Mouse (Mus musculus): ENCODE measurements around the gene Mmrn2. TPM values are rescaled to one million over a fixed set of nuclear protein-coding genes. Genes with fewer than 3 reads are reported as not detected.

Gene Mmrn2
- total and polyA plus RNA-seq, 3 experiments = 0.03 to 0.08 TPM; not detected in 1

DNA sequence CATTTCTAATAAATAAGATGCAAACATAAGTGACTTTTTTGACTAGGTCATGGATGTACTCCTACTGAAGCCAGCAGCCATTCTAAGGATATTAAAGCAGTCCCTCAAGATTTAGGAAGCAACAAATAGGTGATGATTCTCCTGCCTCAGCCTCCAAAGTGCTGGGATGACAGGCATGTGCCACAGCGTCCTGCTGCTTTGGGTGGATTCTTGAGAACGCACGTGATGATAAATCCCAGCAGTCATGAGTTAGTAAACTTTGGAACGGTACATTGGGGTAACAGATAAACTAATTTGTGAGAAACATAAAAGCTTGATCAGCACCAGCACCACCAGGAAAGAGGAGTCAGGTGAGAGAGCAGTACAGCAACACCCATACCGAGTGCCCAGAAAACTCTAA, 75.2 kb downstream of the Mmrn2 start:
- Histone ChIP-seq H3K27ac (ENCODE audit: control insufficient read depth, low read depth, low read length) (no peak overlapping the region), H3K4me1 (ENCODE audit: control insufficient read depth in 1 of 2, insufficient read depth in 2 of 2, low read length in 2 of 2) (no peaks in the 10 kb centered on the region), H3K36me3 (ENCODE audit: control insufficient read depth in 1 of 2, insufficient read depth in 2 of 2, low read length in 2 of 2) (no peaks in the 10 kb centered on the region; a peak in 1 of 4 replicates), H3K79me2 (ENCODE audit: control insufficient read depth, insufficient read depth, low read length, poor library complexity) (no peaks in the 10 kb centered on the region), H3K27me3 (ENCODE audit: control insufficient read depth in 1 of 2, insufficient read depth in 2 of 2, low read length in 2 of 2) (peaks cover 1 to 2% of the 10 kb centered on the region in 2 experiments; a peak in 2 of 4 replicates), H3K4me3 (ENCODE audit: control insufficient read depth in 1 of 2, insufficient read depth in 1 of 2, low read depth in 2 of 2, low read length in 2 of 2) (no peak overlapping the region), H3K9me3 (replicated peaks; ENCODE audit: insufficient read depth, low read length) (no peaks in the 10 kb centered on the region), H3K9ac (ENCODE audit: control insufficient read depth, low read depth, low read length, poor library complexity, severe bottlenecking) (no peak overlapping the region)
- no peak for DNase-seq (ENCODE audit: low read depth, low spot score)
- TF ChIP-seq USF1 (IDR thresholded peaks at IDR 0.05; ENCODE audit: low read depth, low read length) (no peak), POLR2AphosphoS5 (IDR thresholded peaks at IDR 0.05; ENCODE audit: borderline replicate concordance, low read depth, low read length) (no peak), TBP (IDR thresholded peaks at IDR 0.05; ENCODE audit: low read depth, low read length) (no peak), USF2 (IDR thresholded peaks at IDR 0.05; ENCODE audit: borderline replicate concordance in 1 of 2, insufficient read depth in 1 of 2, low read depth in 1 of 2, low read length in 2 of 2) (no peak), MXI1 (IDR thresholded peaks at IDR 0.05; ENCODE audit: low read depth, low read length) (no peak), MEF2A (IDR thresholded peaks at IDR 0.05; ENCODE audit: extremely low read depth, insufficient replicate concordance, low read depth, low read length, poor library complexity, severe bottlenecking) (no peak)

DNA sequence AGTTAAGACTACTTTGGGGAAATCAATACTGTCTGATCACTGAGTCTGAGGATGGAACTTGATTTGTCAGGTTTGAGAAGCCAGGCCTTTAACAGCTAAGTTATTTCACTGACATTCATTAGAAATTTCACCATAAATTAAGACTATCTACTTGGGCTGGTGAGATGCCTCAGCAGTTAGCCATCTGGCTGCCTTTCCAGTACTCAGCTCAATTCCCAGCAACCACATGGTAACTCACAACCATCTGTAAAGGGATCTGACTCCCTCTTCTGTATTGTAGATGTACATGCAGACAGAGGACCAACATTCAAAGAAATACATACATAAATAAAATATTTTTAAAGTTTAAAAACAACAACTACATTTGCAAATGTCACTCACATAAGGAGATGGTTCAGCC, 76.6 kb downstream of the Mmrn2 start:
- H3K9ac ChIP-seq (ENCODE audit: control insufficient read depth, low read depth, low read length, poor library complexity, severe bottlenecking) = no peak overlapping the region

DNA sequence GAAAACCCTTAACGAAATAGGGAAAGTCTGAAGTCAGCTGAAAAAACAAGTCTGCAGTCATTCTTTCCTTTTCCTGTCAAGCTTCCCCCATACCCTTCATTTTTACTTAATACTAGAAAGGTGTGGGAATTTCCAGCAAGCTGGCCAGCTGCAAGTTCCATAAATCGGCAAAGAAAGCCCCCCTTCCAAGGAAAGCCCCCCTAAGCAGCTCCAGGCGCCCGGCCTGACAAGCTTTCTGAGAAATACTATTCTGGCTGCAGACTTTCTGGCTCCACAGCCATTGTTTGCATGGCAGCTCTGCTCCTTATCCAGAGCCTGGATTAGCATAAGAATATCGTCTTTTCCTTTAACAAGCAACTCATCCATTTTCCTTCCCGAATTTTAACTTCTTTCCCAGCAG, 78.4 kb downstream of the Mmrn2 start:
- Histone ChIP-seq H3K27ac (ENCODE audit: control insufficient read depth, low read depth, low read length) (no peak overlapping the region), H3K9me3 (replicated peaks; ENCODE audit: insufficient read depth, low read length) (no peaks in the 10 kb centered on the region), H3K27me3 (ENCODE audit: control insufficient read depth in 1 of 2, insufficient read depth in 2 of 2, low read length in 2 of 2) (peaks cover 1 to 4% of the 10 kb centered on the region in 2 experiments; a peak in 2 of 4 replicates), H3K4me1 (ENCODE audit: control insufficient read depth in 1 of 2, insufficient read depth in 2 of 2, low read length in 2 of 2) (no peaks in the 10 kb centered on the region), H3K4me3 (ENCODE audit: control insufficient read depth in 1 of 2, insufficient read depth in 1 of 2, low read depth in 2 of 2, low read length in 2 of 2) (no peak overlapping the region), H3K36me3 (ENCODE audit: control insufficient read depth in 1 of 2, insufficient read depth in 2 of 2, low read length in 2 of 2) (no peaks in the 10 kb centered on the region), H3K9ac (ENCODE audit: control insufficient read depth, low read depth, low read length, poor library complexity, severe bottlenecking) (no peak overlapping the region), H3K79me2 (ENCODE audit: control insufficient read depth, insufficient read depth, low read length, poor library complexity) (no peaks in the 10 kb centered on the region)
- no peak for TF ChIP-seq RAD21 (IDR thresholded peaks at IDR 0.05; ENCODE audit: low read depth, low read length)
- TF ChIP-seq RCOR1 (IDR thresholded peaks at IDR 0.05; ENCODE audit: low read depth, low read length) = no peak
- TF ChIP-seq MYB (IDR thresholded peaks at IDR 0.05; ENCODE audit: low read depth, low read length) = no peak
- no peak for TF ChIP-seq POLR2A (IDR thresholded peaks at IDR 0.05; ENCODE audit: control insufficient read depth in 1 of 2, insufficient read depth in 1 of 2, low read depth in 1 of 2, low read length in 2 of 2, poor library complexity in 1 of 2)
- no peak for TF ChIP-seq NELFE (IDR thresholded peaks at IDR 0.05; ENCODE audit: low read depth, low read length)
- no peak for TF ChIP-seq HCFC1 (IDR thresholded peaks at IDR 0.05; ENCODE audit: low read depth, low read length)
- DNase-seq (ENCODE audit: low read depth, low spot score) = no peak

More for the DNA sequence above, 76.6 kb downstream of the Mmrn2 start:
- H3K4me3 ChIP-seq (ENCODE audit: control insufficient read depth in 1 of 2, insufficient read depth in 1 of 2, low read depth in 2 of 2, low read length in 2 of 2) = no peak overlapping the region
- H3K9me3 ChIP-seq (replicated peaks; ENCODE audit: insufficient read depth, low read length) = no peaks in the 10 kb centered on the region
- H3K4me1 ChIP-seq (ENCODE audit: control insufficient read depth in 1 of 2, insufficient read depth in 2 of 2, low read length in 2 of 2) = no peaks in the 10 kb centered on the region
- H3K36me3 ChIP-seq (ENCODE audit: control insufficient read depth in 1 of 2, insufficient read depth in 2 of 2, low read length in 2 of 2) = no peaks in the 10 kb centered on the region; a peak in 1 of 4 replicates
- H3K79me2 ChIP-seq (ENCODE audit: control insufficient read depth, insufficient read depth, low read length, poor library complexity) = no peaks in the 10 kb centered on the region
- TF ChIP-seq NRF1 (IDR thresholded peaks at IDR 0.05; ENCODE audit: insufficient read depth, low read depth, low read length, poor library complexity, severe bottlenecking) = no peak
- TF ChIP-seq SIN3A (IDR thresholded peaks at IDR 0.05; ENCODE audit: low read length) = no peak
- no peak overlapping the region for H3K27ac ChIP-seq (ENCODE audit: control insufficient read depth, low read depth, low read length)
- no peak for DNase-seq (ENCODE audit: low read depth, low spot score)
- peaks cover 1 to 4% of the 10 kb centered on the region in 2 experiments; a peak in 2 of 4 replicates for H3K27me3 ChIP-seq (ENCODE audit: control insufficient read depth in 1 of 2, insufficient read depth in 2 of 2, low read length in 2 of 2)

Other genes starting within 250 kb of the Mmrn2 start
- not detected in 2 replicates for gene Npy4r, start 223.0 kb upstream of the Mmrn2 start, total RNA-seq (2012; rRNA removed)
- not detected for gene Npy4r, start 223.0 kb upstream of the Mmrn2 start, polyA plus RNA-seq (2012; ENCODE audit: insufficient read depth in 1 of 2, insufficient read length in 2 of 2, low read depth in 1 of 2, low replicate concordance in 2 of 2, missing spikeins in 1 of 2)
- under 0.01 and 0.03 TPM in 2 replicates for gene Gprin2, start 173.8 kb upstream of the Mmrn2 start, total RNA-seq (2012; rRNA removed)
- gene Gprin2, start 173.8 kb upstream of the Mmrn2 start, polyA plus RNA-seq (2012; ENCODE audit: insufficient read depth in 1 of 2, insufficient read length in 2 of 2, low read depth in 1 of 2, low replicate concordance in 2 of 2, missing spikeins in 1 of 2) = under 1 TPM in 1 of 2 experiments, not detected in 1; 0.01 TPM
- gene Syt15, start 155.9 kb upstream of the Mmrn2 start, total RNA-seq (2012; rRNA removed) = not detected in 2 replicates
- under 1 TPM in 1 of 2 experiments, not detected in 1; 0.06 TPM for gene Syt15, start 155.9 kb upstream of the Mmrn2 start, polyA plus RNA-seq (2012; ENCODE audit: insufficient read depth in 1 of 2, insufficient read length in 2 of 2, low read depth in 1 of 2, low replicate concordance in 2 of 2, missing spikeins in 1 of 2)
- gene Shld2, start 65.0 kb upstream of the Mmrn2 start, total RNA-seq (2012; rRNA removed) = 7.9 and 9.2 TPM in 2 replicates
- gene Shld2, start 65.0 kb upstream of the Mmrn2 start, polyA plus RNA-seq (2012; ENCODE audit: insufficient read depth in 1 of 2, insufficient read length in 2 of 2, low read depth in 1 of 2, low replicate concordance in 2 of 2, missing spikeins in 1 of 2) = 1 to 10 TPM in 1 of 2 experiments, not detected in 1; 7.0 TPM
- gene Glud1, start 64.7 kb upstream of the Mmrn2 start, total RNA-seq (2012; rRNA removed) = 92.3 and 99.9 TPM in 2 replicates
- gene Glud1, start 64.7 kb upstream of the Mmrn2 start, polyA plus RNA-seq (2012; ENCODE audit: insufficient read depth in 1 of 2, insufficient read length in 2 of 2, low read depth in 1 of 2, low replicate concordance in 2 of 2, missing spikeins in 1 of 2) = 100 to 1,000 TPM in 1 of 2 experiments, 10 to 100 TPM in 1; 57.1 to 125 TPM
- gene Fam25c, start 20.0 kb upstream of the Mmrn2 start, total RNA-seq (2012; rRNA removed) = not detected in 2 replicates
- gene Fam25c, start 20.0 kb upstream of the Mmrn2 start, polyA plus RNA-seq (2012; ENCODE audit: insufficient read depth in 1 of 2, insufficient read length in 2 of 2, low read depth in 1 of 2, low replicate concordance in 2 of 2, missing spikeins in 1 of 2) = not detected
- gene Sncg, start 676 bp upstream of the Mmrn2 start, total RNA-seq (2012; rRNA removed) = not detected in 2 replicates
- not detected for gene Sncg, start 676 bp upstream of the Mmrn2 start, polyA plus RNA-seq (2012; ENCODE audit: insufficient read depth in 1 of 2, insufficient read length in 2 of 2, low read depth in 1 of 2, low replicate concordance in 2 of 2, missing spikeins in 1 of 2)
- gene Bmpr1a, start 127.9 kb downstream of the Mmrn2 start, total RNA-seq (2012; rRNA removed) = 3.1 and 3.6 TPM in 2 replicates
- 1 to 10 TPM in 1 of 2 experiments, not detected in 1; 3.1 TPM for gene Bmpr1a, start 127.9 kb downstream of the Mmrn2 start, polyA plus RNA-seq (2012; ENCODE audit: insufficient read depth in 1 of 2, insufficient read length in 2 of 2, low read depth in 1 of 2, low replicate concordance in 2 of 2, missing spikeins in 1 of 2)
- not detected in 2 replicates for gene 9230112D13Rik, start 147.3 kb downstream of the Mmrn2 start, total RNA-seq (2012; rRNA removed)
- gene 9230112D13Rik, start 147.3 kb downstream of the Mmrn2 start, polyA plus RNA-seq (2012; ENCODE audit: insufficient read depth in 1 of 2, insufficient read length in 2 of 2, low read depth in 1 of 2, low replicate concordance in 2 of 2, missing spikeins in 1 of 2) = not detected
- gene Ldb3, start 213.2 kb downstream of the Mmrn2 start, total RNA-seq (2012; rRNA removed) = not detected in 2 replicates
- under 1 TPM in 1 of 2 experiments, not detected in 1; 0.01 TPM for gene Ldb3, start 213.2 kb downstream of the Mmrn2 start, polyA plus RNA-seq (2012; ENCODE audit: insufficient read depth in 1 of 2, insufficient read length in 2 of 2, low read depth in 1 of 2, low replicate concordance in 2 of 2, missing spikeins in 1 of 2)
- gene Opn4, start 224.7 kb downstream of the Mmrn2 start, total RNA-seq (2012; rRNA removed) = not detected in 2 replicates
- gene Opn4, start 224.7 kb downstream of the Mmrn2 start, polyA plus RNA-seq (2012; ENCODE audit: insufficient read depth in 1 of 2, insufficient read length in 2 of 2, low read depth in 1 of 2, low replicate concordance in 2 of 2, missing spikeins in 1 of 2) = not detected